Mouse (Mus musculus) left cerebral cortex, adult 9 months (tissue): ENCODE measurements around the gene Rhoj.

Experiments used
- DNase-seq, 2 experiments: peaks; one replicate each; pipeline ENCODE4 v3.0.0; 2022; ENCODE audit warnings: low spot score in 2 of 2

Gene Rhoj

DNA sequence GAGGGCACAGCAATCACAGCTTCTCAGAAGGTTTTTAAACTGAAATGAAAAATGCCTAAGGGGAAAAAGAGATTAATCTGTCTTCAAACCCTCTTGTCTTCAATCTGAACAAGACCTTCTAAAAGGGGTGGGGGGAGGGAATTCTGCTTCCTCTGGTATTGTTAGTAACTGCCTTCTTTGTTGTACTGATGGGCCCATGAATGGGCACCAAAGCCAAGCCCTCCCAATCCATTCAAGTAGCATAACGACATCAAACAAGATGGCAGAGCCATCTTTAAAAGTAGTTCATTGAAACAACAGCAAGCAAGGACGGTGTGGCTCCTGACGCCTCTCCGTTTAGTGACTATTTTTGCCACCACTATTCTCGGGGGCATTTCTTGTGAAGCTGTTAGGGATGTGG, 42.6 kb downstream of the Rhoj start:
- DNase-seq = no peak

DNA sequence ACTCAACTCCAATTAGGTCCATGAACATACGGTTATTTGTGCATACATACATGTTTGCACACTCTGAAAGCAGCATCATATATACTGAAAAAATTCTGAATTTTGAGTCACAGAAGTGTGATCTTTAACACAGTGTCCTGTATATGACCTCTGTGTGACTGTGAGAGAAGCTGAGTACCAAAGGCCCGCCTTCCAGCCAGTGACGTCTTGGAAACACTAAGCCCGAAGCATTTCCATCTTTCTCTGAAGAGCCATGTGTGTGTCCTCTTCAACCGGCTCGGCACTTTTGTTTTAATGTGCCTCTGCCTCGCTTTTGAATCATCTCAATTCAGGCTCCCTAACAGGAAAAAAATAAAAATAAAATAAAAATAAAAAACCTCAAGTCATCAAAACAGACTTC, 43.7 kb downstream of the Rhoj start:
- no peak for DNase-seq

DNA sequence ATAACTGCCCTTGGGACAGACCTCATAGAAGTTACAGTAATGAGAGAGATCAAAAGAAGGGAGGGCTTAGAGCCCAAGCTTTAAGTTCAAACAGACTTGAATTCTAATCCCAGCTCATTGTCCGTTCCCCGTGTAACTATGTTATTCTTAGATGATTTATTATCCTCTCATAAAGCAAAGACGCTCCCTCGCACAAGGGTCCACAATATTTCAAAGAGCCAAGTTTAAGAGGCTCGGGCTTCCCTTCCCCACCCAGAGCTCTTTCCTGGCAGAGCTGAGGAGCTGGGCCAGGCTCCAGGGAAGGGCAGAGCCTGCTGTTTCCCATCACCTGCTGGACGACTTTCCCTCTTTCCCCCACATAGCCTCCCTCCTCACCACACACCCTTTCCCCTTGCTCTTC, 44.3 kb downstream of the Rhoj start:
- no peak for DNase-seq

DNA sequence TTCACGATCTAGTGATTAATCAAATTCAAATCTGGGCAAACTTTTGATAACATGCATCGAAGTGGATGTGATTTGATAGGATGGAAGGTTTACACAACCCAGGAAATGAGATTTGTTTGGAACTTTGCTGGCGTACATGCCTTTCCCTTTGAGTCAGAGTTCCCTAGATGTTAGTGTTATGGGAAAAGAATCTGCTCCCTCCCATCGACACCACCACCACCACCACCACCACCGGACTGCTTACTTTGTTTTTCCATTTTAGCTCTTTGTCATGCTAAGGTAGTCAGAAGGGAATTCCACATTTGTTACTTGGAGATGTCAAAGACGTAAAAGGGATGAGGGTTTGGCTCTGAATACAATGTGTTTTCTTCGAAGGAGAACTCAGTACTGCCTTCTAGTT, 46.2 kb downstream of the Rhoj start:
- no peak for DNase-seq

DNA sequence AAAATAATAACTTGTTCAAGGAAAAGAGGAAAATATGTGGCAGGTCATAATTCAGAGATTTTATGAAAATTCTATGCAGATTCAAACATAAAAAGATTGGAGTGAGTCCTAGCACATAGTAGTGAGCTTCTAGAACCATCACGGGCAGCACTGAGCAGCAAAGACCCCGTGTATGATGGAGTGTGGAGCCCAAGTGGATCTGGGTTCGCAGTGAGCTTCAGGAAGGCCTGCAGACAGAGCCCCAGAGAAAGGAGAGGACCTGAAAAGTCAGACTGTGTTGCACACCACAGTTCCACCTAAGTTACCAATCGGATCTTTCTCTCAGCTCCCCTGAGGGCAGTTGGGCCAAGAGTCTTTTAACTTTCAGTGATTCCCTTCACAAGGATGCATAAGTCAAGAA, 49.7 kb downstream of the Rhoj start:
- no peak for DNase-seq

DNA sequence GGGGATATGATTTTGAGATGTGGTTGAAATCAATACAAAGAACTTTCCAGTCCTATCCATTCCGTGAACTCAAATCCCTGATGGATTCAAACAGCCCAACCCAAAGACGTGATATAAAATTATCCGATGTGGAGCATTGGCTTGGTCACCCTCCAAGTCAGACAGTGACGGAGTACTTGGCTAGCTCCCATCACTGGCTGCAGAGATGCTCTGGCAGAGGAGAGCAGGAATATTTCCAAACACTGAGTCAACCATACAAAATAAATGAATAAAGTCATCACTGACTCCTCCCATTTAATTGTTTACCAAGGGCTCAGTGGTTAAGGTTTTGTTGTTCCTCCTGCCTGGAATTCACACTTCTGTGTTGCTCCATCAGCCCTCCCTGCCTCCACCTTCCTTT, 50.6 kb downstream of the Rhoj start:
- DNase-seq = peak in 1 of 2 experiments; percentile 32

DNA sequence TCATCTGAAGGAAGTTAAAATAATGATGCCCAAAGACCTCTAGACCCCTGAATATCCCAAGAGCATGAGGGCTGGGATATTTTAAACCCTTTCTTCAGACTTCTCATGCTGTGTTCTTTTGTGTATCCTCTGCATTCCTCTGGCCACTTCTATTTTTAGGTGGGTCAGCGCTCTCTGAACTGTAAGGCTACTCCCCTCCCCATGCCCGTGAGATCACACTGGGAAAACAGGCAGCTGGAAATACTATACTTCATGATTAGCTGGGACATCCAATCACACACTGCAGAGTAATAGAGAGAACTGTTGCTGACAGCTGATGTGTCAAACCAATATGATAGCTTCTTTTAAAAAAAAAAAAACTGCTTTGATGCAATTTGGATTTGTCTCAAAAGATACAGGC, 51.4 kb downstream of the Rhoj start:
- no peak for DNase-seq

DNA sequence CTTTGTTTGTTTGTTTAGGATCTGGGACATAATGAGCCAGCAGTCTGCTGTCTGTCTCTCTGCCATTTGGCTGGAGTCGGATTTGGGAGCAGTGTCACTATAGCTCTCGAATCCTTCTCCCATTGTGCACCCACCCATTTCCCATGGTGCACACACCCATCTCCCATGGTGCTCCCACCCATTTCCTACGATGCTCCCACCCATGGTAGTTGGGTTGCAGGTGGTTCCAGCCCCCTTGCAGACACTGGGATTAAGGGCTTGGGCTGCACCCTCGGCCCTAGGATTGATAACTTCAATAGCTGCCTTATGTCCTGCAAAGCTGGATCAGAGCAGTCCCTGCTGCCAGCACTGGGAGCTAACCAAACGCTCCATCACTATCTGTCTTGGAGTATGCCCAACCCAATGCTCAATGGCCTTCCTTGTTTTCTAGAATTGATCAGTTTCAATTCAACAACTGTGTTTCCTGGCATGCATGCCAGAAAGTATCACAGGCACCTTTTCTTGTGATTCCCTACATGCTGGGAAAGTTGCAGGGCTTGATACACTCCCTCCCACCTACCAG, 51.9 kb downstream of the Rhoj start:
- peak in 1 of 2 experiments; percentile 22 for DNase-seq

DNA sequence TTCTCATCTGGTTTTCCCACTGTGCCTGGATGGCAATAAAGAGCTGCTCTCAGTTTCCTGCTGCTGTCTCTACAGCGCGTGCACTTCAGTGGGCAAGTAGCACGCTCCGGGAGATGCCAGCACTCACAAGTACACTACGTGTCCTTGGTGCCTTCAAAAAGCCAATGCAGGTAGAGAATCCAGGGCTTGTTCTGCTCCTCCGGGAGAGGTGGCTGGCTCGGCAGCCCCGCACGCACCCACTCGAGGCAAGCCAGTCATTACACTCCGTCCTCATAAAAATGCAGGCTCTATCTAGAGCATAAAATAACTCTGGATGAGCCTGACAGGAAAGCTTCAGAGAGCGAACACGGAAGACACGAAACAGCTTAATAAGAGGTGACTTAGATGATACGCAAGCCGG, 54.3 kb downstream of the Rhoj start:
- DNase-seq = no peak

DNA sequence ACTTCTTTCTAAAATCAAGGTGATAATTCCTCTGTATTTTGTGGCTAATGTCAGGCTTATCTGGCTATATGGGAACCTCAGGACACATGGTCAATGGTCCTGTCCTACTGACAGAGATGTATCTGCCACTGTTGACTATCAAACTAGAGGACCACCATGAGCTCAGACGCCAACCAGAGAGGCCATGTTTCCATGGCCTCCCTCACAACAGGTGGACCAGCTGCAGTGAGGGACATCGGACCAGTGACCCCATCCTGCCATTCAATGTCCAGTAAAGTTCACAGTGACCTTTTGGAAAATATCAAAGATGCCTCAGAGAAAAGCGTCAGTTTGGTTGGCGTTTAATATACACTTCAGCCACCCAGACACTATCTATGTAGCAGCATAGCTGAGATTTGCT, 56.3 kb downstream of the Rhoj start:
- DNase-seq = no peak

DNA sequence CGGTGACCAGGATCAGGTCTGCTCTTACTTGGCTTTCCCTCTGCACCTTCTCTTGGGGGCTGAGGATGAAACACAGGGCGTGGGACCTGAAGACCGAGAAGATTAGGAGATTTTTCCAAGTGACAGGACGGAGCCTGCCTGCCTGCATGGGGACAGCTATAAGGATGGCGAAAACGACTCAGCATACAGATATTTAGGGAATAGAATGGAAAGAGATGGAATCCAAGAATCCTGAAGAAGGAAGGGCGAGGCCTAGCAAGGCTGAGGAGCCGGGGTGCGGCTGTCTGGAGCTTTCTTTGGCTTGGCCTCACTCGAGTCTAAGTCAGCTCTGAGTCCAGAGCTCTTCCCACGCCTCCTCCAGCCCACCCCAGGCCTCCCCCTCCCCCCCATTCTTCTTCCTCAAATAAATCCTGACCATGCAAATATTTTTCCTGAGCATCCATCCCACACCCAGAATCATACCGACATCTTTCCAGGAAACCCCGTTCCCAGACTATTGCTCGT, 57.6 kb downstream of the Rhoj start:
- no peak for DNase-seq

DNA sequence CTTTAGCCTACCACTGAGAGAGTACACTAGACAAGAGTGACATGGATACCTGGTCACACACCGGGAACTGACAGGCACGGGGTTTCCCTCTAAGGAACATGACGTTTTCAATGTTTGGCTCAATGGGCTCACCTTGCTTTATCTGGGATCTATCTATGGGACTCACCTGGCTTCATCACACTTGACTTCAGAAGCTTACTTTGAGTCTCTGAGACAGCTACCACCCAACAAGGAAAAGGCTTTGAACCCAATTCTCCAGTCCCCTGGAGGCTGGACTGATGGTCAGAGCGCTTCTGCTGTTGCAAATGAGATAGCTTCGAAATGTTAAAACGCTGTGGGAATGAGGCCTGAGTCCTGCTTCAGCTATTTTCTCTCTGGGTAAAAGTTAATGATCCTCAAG, 59.2 kb downstream of the Rhoj start:
- DNase-seq = no peak

DNA sequence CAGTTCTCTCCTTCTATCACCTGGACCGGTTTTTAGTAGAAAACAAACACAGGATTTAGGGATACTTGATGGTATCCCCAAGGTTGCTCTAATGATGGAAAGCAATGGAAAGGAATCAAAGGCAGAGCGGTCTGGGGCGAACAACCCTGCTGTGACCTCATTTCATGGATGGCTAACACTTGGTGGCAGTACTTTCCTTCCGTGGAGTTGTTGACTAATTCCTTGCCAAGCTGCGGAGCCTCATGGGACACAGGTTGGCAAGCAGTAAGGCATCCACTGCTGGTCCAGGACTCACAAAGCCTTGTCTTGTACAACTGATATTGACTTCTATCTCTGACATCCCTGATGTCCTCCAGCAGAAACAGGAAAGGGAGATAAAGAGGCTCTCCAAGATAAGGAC, 60.4 kb downstream of the Rhoj start:
- DNase-seq = no peak

DNA sequence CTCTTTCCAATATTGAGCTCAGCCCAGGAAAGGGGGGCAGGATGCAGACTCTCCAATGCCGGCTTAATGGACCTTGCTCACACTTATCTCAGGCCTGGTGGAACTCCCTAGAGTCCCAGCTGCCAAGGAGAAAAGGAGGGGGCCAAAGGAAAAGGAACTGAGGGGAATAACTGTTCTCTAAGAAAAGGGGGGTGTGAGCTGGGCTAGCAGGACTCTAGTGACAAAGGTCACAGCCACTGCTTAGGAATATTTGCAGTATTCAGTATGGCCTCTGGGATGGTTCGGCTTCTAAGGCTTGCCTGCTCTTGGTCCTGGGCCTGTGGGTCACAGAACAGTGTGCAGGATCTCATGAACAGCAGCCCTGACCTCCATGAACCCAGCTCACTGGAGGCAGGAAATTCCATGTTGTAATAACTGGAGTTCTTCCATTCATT, 61.3 kb downstream of the Rhoj start:
- DNase-seq = no peak

DNA sequence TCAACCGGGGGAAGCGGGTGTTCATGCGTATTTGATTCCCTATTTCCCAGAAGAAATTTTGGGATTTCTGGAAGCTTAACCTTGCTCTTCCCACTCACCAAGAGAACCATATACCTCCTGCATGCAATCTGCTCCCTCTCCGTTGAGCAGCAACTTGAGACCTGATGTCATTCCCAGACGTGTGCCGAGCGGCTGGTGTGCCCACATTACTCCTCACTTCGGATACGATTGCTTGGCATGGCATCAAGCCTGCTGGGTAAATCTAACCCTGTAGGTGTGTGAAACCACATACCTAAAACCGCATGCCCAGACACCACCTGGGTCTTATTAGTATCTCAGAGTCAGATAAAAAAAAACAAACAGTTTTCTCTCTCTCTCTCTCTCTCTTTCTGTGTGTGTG, 66.3 kb downstream of the Rhoj start:
- no peak for DNase-seq

DNA sequence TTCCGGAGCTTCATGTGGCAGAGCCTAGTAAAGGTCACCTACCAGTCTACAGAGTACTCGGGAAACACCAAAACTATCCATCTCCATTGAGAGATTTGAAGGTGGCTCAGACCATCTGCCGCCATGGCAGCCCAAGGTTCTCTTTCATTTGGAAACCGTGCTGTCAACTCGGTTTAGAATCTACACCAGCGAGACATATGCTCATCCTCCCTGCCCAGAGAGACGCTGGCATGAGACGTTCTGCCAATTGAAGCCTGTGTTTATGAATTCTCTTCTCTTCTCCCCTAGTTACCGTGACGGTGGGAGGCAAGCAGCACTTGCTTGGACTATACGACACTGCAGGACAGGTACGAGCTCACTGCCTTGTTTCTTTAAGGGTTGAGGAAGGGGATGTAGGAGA, 66.9 kb downstream of the Rhoj start:
- no peak for DNase-seq

DNA sequence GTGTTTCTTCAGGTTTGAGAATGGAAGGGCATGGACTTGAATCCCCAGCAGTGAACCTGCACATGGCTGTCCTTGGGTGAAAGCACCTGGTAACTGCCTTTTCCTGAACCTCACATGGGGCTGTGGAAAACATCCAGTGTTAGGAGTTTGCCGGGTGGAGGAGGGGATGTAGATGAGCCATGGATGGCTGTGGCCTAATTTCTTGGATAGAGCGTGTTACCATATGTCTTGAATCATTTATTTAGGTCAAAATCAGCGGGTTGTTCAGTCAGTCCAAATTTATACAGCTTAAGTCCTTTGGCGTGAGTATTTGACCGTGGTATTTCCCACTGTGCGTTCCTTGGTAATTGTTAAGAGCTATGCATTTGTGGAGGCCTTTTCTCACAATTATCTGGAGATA, 68.0 kb downstream of the Rhoj start:
- DNase-seq = no peak

DNA sequence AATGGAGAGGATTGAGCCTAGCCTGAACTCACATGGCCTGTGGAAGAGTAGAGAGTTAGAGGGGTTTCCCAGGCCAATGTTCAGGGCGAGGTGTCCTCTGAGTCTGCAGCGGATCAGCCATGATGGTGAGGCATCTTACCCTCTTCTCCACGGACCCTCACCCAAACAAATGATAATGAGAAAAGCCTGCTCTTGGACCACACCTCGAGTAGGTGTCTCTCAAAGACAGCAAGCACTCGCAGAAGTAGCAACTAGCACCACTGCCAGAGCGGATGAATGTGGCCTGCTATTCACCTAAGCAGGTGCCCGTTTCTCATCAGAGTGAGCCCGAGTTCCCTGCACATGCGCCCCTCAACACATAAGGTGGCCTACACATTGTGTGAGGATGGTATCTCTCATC, 78.6 kb downstream of the Rhoj start:
- DNase-seq = no peak

DNA sequence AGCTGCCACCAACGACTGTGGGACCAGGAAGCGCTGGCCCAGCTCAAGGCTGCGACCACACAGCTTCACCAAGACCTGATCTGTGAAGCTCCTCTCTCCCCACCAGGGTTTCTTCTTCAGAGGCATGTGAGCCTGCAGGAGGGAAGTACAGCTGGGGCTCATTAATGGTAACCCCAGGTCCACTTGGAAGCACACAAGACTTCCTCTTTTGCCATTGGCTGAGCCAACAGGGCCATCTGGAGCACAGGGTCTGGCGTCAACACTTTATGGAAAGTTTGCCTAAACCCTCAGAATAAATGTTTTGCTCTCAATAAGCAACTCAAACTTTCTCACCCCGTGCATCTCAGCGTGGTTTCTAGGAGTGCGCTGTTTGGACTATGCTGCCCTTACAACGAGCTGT, 79.0 kb downstream of the Rhoj start:
- DNase-seq = no peak

DNA sequence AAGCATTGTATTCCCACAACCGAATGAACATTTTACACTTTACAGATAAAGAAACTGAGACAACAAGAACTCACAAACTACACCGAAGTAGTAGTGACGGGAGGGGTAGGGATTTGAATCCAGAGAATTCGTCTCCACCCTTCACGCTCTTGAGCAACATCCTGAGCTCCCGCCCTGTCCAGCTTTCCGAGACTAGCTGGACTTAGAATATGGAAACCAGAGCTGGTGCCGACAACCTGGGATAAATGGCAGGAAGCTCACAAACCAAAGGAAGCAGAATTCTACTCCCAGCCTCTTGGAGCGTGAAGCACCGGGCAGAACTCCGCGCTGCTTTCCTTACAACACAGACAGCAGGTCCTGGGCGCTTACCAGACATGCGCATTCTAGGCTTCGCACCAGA, 79.7 kb downstream of the Rhoj start:
- no peak for DNase-seq

DNA sequence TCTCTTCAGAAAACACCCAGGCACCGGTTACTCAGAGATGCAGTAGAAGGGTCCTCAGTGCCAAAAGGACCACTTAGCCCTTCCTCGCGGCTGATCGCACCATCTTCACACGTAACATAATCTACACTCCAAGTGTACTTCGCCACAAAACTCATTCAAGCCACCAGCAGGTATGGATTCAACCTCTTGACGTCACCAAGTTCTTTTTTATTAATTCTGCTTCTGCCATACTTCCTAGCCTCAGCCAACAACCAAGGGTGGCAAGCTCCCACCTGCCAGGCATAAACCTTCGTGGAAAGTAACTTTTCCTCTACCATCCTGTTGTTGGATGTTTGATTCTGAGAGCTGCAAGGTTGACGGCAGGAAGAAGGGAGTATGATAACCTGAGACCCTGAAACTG, 80.4 kb downstream of the Rhoj start:
- DNase-seq = no peak

DNA sequence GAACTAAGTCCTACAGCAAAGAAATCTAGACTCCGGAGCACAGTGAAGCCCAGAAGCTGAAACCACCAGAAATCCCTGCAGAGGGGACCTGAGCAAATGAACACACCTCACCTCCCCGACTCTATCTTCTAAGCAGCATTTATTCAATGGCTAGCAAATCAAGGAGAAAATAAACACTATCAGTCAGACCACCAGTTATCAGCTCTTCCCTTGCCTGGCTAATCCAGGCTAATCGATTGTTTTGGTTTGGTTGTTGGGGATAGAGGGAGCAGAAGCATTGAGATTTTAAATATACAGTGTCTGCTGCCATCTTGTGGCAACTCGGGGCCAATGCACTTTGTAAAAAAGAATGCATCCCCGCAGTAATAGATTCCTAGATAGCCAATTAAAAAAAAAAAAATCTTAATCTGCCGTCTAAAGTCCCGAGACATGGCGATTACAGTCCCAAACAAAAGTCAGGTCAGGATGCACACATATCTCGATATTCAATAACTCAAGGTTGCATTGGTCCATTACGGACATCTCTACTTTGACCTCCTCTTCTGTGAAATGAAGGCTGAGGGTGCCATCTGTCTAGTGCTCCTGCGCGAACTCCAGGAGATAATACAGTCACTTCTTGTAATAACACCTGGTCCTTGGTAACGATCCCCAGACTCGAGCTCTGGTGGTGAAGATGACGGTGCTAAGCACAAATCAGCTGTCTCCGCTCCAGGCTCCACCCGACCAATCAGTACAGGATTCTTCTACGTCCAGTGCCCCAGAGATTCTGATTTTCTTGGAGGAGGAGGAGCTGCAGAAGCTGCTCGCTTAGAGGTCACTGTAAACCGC, 81.4 kb downstream of the Rhoj start:
- DNase-seq = peak; percentile 7 to 73

DNA sequence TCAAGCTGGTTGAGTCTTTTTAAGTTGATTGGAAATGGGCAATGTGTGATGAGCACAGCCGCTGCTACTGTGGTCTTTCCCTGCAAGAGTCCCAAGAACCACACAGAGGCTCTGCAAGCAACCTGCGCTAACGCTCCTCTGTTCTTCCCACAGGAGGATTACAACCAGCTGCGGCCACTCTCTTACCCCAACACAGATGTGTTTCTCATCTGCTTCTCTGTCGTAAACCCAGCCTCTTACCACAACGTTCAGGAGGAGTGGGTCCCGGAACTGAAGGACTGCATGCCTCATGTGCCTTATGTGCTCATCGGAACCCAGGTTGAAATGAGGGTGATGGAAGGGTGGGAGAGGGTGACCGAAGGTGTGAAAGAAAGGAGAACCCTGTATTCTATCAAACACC, 83.4 kb downstream of the Rhoj start:
- no peak for DNase-seq
